Mouse (Mus musculus) adrenal gland, adult 18-20 months (tissue): ENCODE results near the gene Arl16. TPM values are rescaled to one million over a fixed set of nuclear protein-coding genes. Genes with fewer than 3 reads are reported as not detected.

Experiments used
- DNase-seq, 2 experiments: peaks; one replicate each; pipeline ENCODE4 v3.0.0; 2021 to 2022; ENCODE audit warnings: low spot score in 2 of 2
- total RNA-seq, 2 experiments: library from RNA; stranded (reverse); gene quantifications; 1 replicate in 1 of 2; 2 replicates in 1 of 2; pipeline ENCODE4 v1.2.3; 2021

Arl16 gene
- total RNA-seq, 2 experiments from 2014 or later: 21.5 to 22.3 TPM

- DNase-seq: peak in 1 of 2 experiments; percentile 45
Observed at GRCm38 (mm10) chr11:120492024-120492877, 24.8 kb upstream of the Arl16 start.

GRCm38 (mm10) chr11:120491317-120492023 is 24.1 kb upstream of the Arl16 start, which contains the start of gene Slc25a10:
Gene Slc25a10 (plus strand): TSS chr11:120491840.
- DNase-seq: peak; percentile 88 to 89

GRCm38 (mm10) chr11:120490291-120491046 is 23.1 kb upstream of the Arl16 start:
- no peak for DNase-seq

DNA sequence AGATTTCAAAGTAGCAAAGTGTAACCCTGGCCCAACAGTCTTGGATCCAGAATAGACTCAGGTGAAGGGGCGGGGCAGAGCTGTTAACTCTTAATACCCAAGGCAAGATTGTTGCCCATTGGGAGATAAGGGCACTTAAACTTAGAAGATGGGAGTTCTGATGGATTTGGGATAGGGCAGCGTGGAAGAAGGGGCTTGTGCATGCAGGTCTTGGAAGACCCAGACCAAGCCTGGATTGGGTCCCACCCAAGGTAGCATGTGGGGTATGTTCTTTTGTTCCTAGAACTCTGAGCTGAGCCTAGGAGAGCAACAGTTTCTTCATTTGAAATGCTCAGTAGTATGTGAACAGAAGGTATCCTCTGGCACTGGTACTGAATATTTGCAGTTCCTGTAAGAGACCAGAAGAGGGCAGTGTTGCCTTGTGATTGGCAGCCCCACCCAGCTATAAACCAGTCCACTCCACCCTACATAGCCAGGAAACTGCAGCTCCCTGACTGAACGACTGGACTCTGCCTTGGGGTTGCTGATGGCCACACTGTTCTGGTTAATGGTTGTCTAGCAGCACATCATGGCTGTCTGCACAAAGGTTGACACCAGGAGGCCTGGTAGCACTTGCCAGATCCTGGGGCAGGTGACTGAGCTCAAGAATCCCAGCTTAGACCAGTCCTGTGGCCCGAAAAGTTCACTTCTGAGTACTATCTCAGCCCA is 21.8 kb upstream of the Arl16 start:
- DNase-seq: peak; percentile 42 to 55

- DNase-seq: no peak
Observed at GRCm38 (mm10) chr11:120488516-120488915, 21.1 kb upstream of the Arl16 start.

GRCm38 (mm10) chr11:120485251-120485650 is 17.8 kb upstream of the Arl16 start:
- DNase-seq: no peak

- DNase-seq: peak; percentile 85
Observed at GRCm38 (mm10) chr11:120484265-120484981, 17.0 kb upstream of the Arl16 start, which contains the start of gene Mrpl12. Gene Mrpl12 (plus strand): TSS chr11:120484613.

DNA sequence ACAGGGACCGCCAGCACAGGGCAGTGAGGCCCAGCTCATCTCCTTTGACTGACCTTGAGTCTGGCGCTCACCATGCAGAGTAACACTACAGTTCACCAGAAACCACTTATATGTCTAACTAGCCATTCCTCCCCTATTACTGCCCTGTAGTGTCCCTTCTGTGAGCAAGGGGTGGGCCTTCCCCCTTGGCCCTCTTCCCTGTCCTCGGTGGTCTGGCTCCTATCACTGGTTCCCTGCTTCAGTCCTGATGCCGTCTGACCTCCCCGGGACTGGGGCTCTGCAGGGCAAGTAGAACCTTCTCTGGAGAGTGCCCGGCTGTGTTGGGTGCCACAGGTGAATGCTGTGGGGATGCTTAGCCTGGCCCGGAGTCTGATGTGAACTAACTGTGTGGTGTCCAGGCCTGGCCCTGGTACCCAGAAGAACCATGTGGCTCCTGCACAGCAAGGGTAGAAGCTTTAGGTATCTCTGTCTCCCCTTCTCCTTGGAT is 16.1 kb upstream of the Arl16 start:
- no peak for DNase-seq

GRCm38 (mm10) chr11:120472052-120472451 is 4.6 kb upstream of the Arl16 start:
- DNase-seq: no peak

- DNase-seq: no peak
Observed at GRCm38 (mm10) chr11:120467736-120468092, 307 bp upstream of the Arl16 start.

DNA sequence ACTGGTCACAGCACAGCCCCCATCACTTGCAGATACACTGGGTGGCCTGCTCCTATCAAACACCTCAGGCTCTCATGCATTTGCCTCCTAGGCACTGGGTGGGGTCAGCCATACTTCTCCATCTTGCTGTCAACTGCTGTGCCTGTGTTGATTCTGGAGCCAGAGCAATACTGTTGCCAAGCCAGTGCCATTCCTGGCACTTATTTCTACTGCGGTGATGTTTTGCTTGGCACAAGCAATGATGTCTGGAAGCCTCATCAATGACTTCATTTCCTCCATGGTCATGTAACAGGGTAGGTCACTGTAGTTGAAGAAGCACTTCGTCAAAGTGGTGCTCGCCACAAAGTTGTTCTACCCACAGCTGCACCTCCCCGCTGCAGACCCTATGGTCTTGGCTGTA is 1.9 kb downstream of the Arl16 start:
- DNase-seq: no peak

GRCm38 (mm10) chr11:120464365-120464764 is 3.0 kb downstream of the Arl16 start:
- no peak for DNase-seq

GRCm38 (mm10) chr11:120463536-120463935 is 3.9 kb downstream of the Arl16 start:
- DNase-seq: no peak

GRCm38 (mm10) chr11:120458847-120459597 is 8.4 kb downstream of the Arl16 start:
- DNase-seq: no peak

DNA sequence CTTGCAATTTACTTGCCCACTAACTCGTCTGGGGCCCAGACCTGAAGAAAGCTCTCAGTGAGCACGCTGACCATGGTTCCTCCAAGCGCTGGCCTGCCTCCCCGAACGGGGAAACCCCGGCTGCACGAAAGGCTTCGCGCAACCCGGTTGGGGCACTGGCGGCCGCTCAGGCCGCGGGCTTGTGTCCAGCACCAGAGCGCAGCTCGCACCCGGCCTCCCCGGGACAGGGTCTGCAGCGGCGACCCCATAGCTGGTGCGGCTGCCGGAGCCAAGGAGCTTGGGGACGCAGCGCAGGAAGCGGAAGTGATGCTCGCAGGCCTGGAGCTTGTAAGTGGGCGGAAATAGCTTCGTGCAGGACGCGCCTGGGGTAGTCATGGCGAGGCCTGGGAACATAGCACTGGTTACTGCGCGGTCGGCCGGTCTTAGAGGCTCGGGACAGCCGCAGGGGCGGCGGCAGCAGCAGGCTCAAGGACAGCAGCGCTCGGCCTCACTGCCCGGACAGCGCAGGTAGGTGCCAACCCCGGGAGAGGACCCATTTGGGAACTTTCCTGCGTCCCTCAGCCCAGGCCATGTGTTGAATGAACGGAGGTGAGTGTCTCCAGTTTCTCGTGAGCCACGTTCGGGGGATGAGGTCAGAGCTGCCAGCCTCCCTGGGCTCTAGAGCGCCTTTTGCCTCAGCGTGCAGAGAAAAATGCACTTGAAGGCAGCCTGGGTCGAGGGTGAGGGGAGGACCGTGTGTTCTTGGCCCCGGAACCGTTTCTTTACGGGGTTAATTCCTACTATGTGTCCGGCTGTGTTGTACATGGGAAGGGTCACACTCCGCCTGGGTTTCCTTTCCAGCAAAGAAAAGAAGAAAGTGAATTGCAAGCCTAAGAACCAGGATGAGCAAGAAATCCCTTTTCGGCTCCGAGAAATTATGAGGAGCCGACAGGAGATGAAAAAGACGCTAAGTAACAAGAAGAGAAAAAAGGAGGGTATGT is 9.3 kb downstream of the Arl16 start, which contains the start of the genes Oxld1 and Ccdc137:
Oxld1 (minus strand) TSS at position 297 of the 980 bp plus-strand sequence.
Ccdc137 (plus strand) TSS at position 344 of the 980 bp plus-strand sequence.
- DNase-seq: peak; percentile 62 to 74

GRCm38 (mm10) chr11:120457370-120457769 is 10.0 kb downstream of the Arl16 start:
- no peak for DNase-seq

- DNase-seq: no peak
Observed at GRCm38 (mm10) chr11:120455413-120455812, 12.0 kb downstream of the Arl16 start.

GRCm38 (mm10) chr11:120454965-120455364 is 12.4 kb downstream of the Arl16 start:
- no peak for DNase-seq
